Mouse (Mus musculus): ENCODE measurements around the gene Slc39a2.

DNA sequence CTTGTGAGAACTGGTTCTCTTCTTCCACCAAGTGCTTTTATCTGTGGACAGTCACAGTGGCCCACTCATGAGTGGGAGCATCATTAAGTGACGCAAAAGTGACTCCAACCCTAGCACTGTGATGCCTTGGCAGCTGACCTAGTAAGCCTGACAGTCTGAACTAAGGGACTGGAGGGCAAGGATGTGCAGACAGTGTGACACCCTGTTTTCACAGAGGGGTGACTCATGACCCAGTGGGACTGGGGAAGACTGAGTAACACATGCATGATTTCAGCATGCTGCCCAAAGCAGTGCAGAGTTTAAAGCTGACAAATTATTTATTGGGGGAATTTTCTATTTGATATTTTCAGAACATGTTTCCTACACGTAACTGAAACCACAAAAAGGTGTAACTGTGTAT, 21.9 kb upstream of the Slc39a2 start:
- TF ChIP-seq CTCF (IDR thresholded peaks at IDR 0.05; ENCODE audit: low read depth, low read length) = no peak
- no peak for TF ChIP-seq GATA2 (IDR thresholded peaks at IDR 0.05; ENCODE audit: borderline replicate concordance, low read depth, low read length)
- no peak for TF ChIP-seq GATA1 (IDR thresholded peaks at IDR 0.05; ENCODE audit: borderline replicate concordance, low read length)
- no peak for TF ChIP-seq POLR2AphosphoS5 (IDR thresholded peaks at IDR 0.05; ENCODE audit: insufficient replicate concordance, low read depth, low read length)
- TF ChIP-seq TAL1 (conservative IDR thresholded peaks at IDR 0.05; ENCODE audit: low read depth, low read length) = no peak

Measured in G1E (cell line).